Mouse (Mus musculus) liver, embryonic 13.5 days (tissue): ENCODE data around the gene L3hypdh. TPM values are rescaled to one million over a fixed set of nuclear protein-coding genes. Genes with fewer than 3 reads are reported as not detected.
"Not testable (repeated sequence)": the region's sequence is repeated elsewhere in the genome, so short reads cannot be mapped to it uniquely, and the experiment has no call there.

Experiments used
- ATAC-seq: fragments of 200-750 bp; cut with Nextera tagmentation; 2 replicates; pipeline ENCODE4 v1.8.0; 2017; ENCODE audit warnings: low read depth, mild to moderate bottlenecking, moderate number of reproducible peaks, moderate library complexity
- DNase-seq: peaks from one replicate; pipeline ENCODE4 v3.0.0; 2022
- H3K27ac ChIP-seq: fragments of 300-500 bp; sonication (generic); 2 replicates; pipeline ENCODE4 v1.5.1; 2015; ENCODE audit warnings: moderate library complexity, mild to moderate bottlenecking, inconsistent platforms
- H3K27me3 ChIP-seq: fragments of 300-500 bp; sonication (generic); 2 replicates; pipeline ENCODE4 v1.6.1; 2015; ENCODE audit warnings: mild to moderate bottlenecking, inconsistent platforms
- H3K36me3 ChIP-seq: fragments of 300-500 bp; sonication (generic); 2 replicates; pipeline ENCODE4 v1.6.1; 2015; ENCODE audit warnings: mild to moderate bottlenecking, inconsistent platforms
- H3K4me1 ChIP-seq: fragments of 300-500 bp; sonication (generic); replicated peaks from 2 replicates; pipeline ENCODE4 v1.6.1; 2015; ENCODE audit warnings: inconsistent platforms
- H3K4me2 ChIP-seq: fragments of 300-500 bp; sonication (generic); 2 replicates; pipeline ENCODE4 v1.6.1; 2015; ENCODE audit warnings: inconsistent platforms, mild to moderate bottlenecking, moderate library complexity
- H3K4me3 ChIP-seq: fragments of 300-500 bp; sonication (generic); replicated peaks from 2 replicates; pipeline ENCODE4 v1.5.1; 2015; ENCODE audit warnings: mild to moderate bottlenecking, inconsistent platforms
- H3K9ac ChIP-seq: fragments of 300-500 bp; sonication (generic); 2 replicates; pipeline ENCODE4 v1.6.1; 2015; ENCODE audit warnings: mild to moderate bottlenecking, inconsistent platforms
- H3K9me3 ChIP-seq: fragments of 300-500 bp; sonication (generic); replicated peaks from 2 replicates; pipeline ENCODE4 v1.6.1; 2016; ENCODE audit warnings: inconsistent platforms
- WGBS: fragments of 180-500 bp; shearing (Covaris S2); methylation state at CpG from one replicate; pipeline ENCODE4 v1.1.7; 2015; ENCODE audit not compliant: insufficient replicate concordance; 5-methylcytosine and 5-hydroxymethylcytosine counted together
- polyA plus RNA-seq: library from polyadenylated mRNA; unstranded; fragments of >200 nt; fragmentation: Nextera tagmentation; extraction: Ambion mirVana; gene quantifications from 2 replicates; pipeline ENCODE4 v1.2.1, GENCODE M21; 2015

The L3hypdh gene
- polyA plus RNA-seq, 1 experiment from 2014 or later, result 5.6 TPM

- no peak overlapping the region for H3K9ac ChIP-seq
- H3K9me3 ChIP-seq, result no peaks in the 10 kb centered on the region
- DNase-seq, result no peak
- no peaks in the 10 kb centered on the region for H3K36me3 ChIP-seq
- H3K4me2 ChIP-seq, result no peak overlapping the region
- H3K27me3 ChIP-seq, result no peaks in the 10 kb centered on the region
- 65% methylated on average over 6 of the region's 6 CpGs for WGBS
- no peak for ATAC-seq
- no peak overlapping the region for H3K4me3 ChIP-seq
- H3K4me1 ChIP-seq, result no peaks in the 10 kb centered on the region
- no peak overlapping the region for H3K27ac ChIP-seq
Measured at GRCm38 (mm10) chr12:72052571-72052970, 32.7 kb downstream of the L3hypdh start.

GRCm38 (mm10) chr12:72050821-72051220 lies 34.4 kb downstream of the L3hypdh start:
- no peak for DNase-seq
- 57% methylated on average over 4 of the region's 4 CpGs for WGBS

GRCm38 (mm10) chr12:72050156-72050555 lies 35.1 kb downstream of the L3hypdh start:
- not testable (repeated sequence) for H3K9ac ChIP-seq, ATAC-seq, H3K4me2 ChIP-seq, H3K4me1 ChIP-seq, DNase-seq, H3K36me3 ChIP-seq, H3K27ac ChIP-seq, H3K9me3 ChIP-seq, H3K4me3 ChIP-seq, H3K27me3 ChIP-seq
- 69% methylated on average over 5 of the region's 5 CpGs for WGBS

More at GRCm38 (mm10) chr12:72050821-72051220, 34.4 kb downstream of the L3hypdh start:
- no peaks in the 10 kb centered on the region for H3K36me3 ChIP-seq
- H3K9ac ChIP-seq, result no peak overlapping the region
- H3K4me3 ChIP-seq, result no peak overlapping the region
- H3K27me3 ChIP-seq, result no peaks in the 10 kb centered on the region
- no peak overlapping the region for H3K27ac ChIP-seq
- no peaks in the 10 kb centered on the region for H3K4me1 ChIP-seq
- H3K9me3 ChIP-seq, result no peaks in the 10 kb centered on the region
- no peak for ATAC-seq
- H3K4me2 ChIP-seq, result no peak overlapping the region

GRCm38 (mm10) chr12:72047513-72047912 lies 37.7 kb downstream of the L3hypdh start:
- Histone ChIP-seq H3K9ac (no peak overlapping the region), H3K4me1 (no peaks in the 10 kb centered on the region), H3K9me3 (no peaks in the 10 kb centered on the region), H3K4me3 (no peak overlapping the region), H3K4me2 (no peak overlapping the region), H3K27me3 (no peaks in the 10 kb centered on the region), H3K36me3 (no peaks in the 10 kb centered on the region), H3K27ac (no peak overlapping the region)
- DNase-seq (no peak), ATAC-seq (no peak)
- WGBS, result 6% methylated on average over 2 of the region's 2 CpGs

- DNase-seq (no peak), ATAC-seq (no peak)
- no peak overlapping the region for H3K27ac ChIP-seq
- no peak overlapping the region for H3K4me2 ChIP-seq
- H3K4me1 ChIP-seq, result no peaks in the 10 kb centered on the region
- H3K9me3 ChIP-seq, result no peaks in the 10 kb centered on the region
- WGBS, result 76% methylated on average over 3 of the region's 3 CpGs
- no peak overlapping the region for H3K9ac ChIP-seq
- no peak overlapping the region for H3K4me3 ChIP-seq
- H3K36me3 ChIP-seq, result no peaks in the 10 kb centered on the region
- no peaks in the 10 kb centered on the region for H3K27me3 ChIP-seq
Measured at GRCm38 (mm10) chr12:72041238-72041637, 44.0 kb downstream of the L3hypdh start.

- ATAC-seq (no peak), DNase-seq (no peak)
- no peaks in the 10 kb centered on the region for H3K27me3 ChIP-seq
- H3K4me3 ChIP-seq, result no peak overlapping the region
- H3K4me2 ChIP-seq, result no peak overlapping the region
- H3K9me3 ChIP-seq, result no peaks in the 10 kb centered on the region
- H3K27ac ChIP-seq, result no peak overlapping the region
- H3K9ac ChIP-seq, result no peak overlapping the region
- WGBS, result 61% methylated on average over 8 of the region's 8 CpGs
- no peaks in the 10 kb centered on the region for H3K4me1 ChIP-seq
- no peaks in the 10 kb centered on the region for H3K36me3 ChIP-seq
Measured at GRCm38 (mm10) chr12:72039501-72039900, 45.7 kb downstream of the L3hypdh start.

- H3K27me3 ChIP-seq, result no peaks in the 10 kb centered on the region
- H3K27ac ChIP-seq, result no peak overlapping the region
- no peaks in the 10 kb centered on the region for H3K4me1 ChIP-seq
- no peaks in the 10 kb centered on the region for H3K36me3 ChIP-seq
- WGBS, result 58% methylated on average over 2 of the region's 2 CpGs
- H3K4me2 ChIP-seq, result no peak overlapping the region
- H3K9me3 ChIP-seq, result no peaks in the 10 kb centered on the region
- DNase-seq (no peak), ATAC-seq (no peak)
- no peak overlapping the region for H3K9ac ChIP-seq
- H3K4me3 ChIP-seq, result no peak overlapping the region
Measured at GRCm38 (mm10) chr12:72038866-72039265, 46.4 kb downstream of the L3hypdh start.

GRCm38 (mm10) chr12:72037049-72037448 lies 48.2 kb downstream of the L3hypdh start:
- Histone ChIP-seq H3K27ac (no peak overlapping the region), H3K9ac (no peak overlapping the region), H3K4me3 (no peak overlapping the region), H3K4me1 (no peaks in the 10 kb centered on the region), H3K36me3 (no peaks in the 10 kb centered on the region), H3K9me3 (no peaks in the 10 kb centered on the region), H3K4me2 (no peak overlapping the region), H3K27me3 (no peaks in the 10 kb centered on the region)
- DNase-seq (no peak), ATAC-seq (no peak)
- WGBS, result 53% methylated on average over 6 of the region's 6 CpGs

- Histone ChIP-seq H3K4me2 (no peak overlapping the region), H3K27ac (no peak overlapping the region), H3K4me3 (no peak overlapping the region), H3K9me3 (no peaks in the 10 kb centered on the region), H3K4me1 (no peaks in the 10 kb centered on the region), H3K27me3 (no peaks in the 10 kb centered on the region), H3K36me3 (no peaks in the 10 kb centered on the region), H3K9ac (no peak overlapping the region)
- DNase-seq (no peak), ATAC-seq (no peak)
- 52% methylated on average over 9 of the region's 9 CpGs for WGBS
Measured at GRCm38 (mm10) chr12:72036097-72036661, 49.1 kb downstream of the L3hypdh start.

GRCm38 (mm10) chr12:72031794-72032193 lies 53.4 kb downstream of the L3hypdh start:
- no peaks in the 10 kb centered on the region for H3K9me3 ChIP-seq
- no peak for ATAC-seq
- DNase-seq, result no peak
- no peaks in the 10 kb centered on the region for H3K27me3 ChIP-seq
- no peaks in the 10 kb centered on the region for H3K36me3 ChIP-seq
- H3K27ac ChIP-seq, result no peak overlapping the region
- no peaks in the 10 kb centered on the region for H3K4me1 ChIP-seq
- no peak overlapping the region for H3K4me3 ChIP-seq
- H3K4me2 ChIP-seq, result no peak overlapping the region
- H3K9ac ChIP-seq, result no peak overlapping the region
- 57% methylated on average over 6 of the region's 6 CpGs for WGBS

- H3K27ac ChIP-seq, result no peak overlapping the region
- H3K4me2 ChIP-seq, result no peak overlapping the region
- no peak overlapping the region for H3K4me3 ChIP-seq
- WGBS, result 74% methylated on average over 5 of the region's 5 CpGs
- no peak for ATAC-seq
- no peaks in the 10 kb centered on the region for H3K36me3 ChIP-seq
- no peaks in the 10 kb centered on the region for H3K4me1 ChIP-seq
- DNase-seq, result no peak
- no peak overlapping the region for H3K9ac ChIP-seq
- no peaks in the 10 kb centered on the region for H3K27me3 ChIP-seq
- H3K9me3 ChIP-seq, result no peaks in the 10 kb centered on the region
Measured at GRCm38 (mm10) chr12:72031171-72031570, 54.1 kb downstream of the L3hypdh start.

GRCm38 (mm10) chr12:72025275-72025795 lies 59.9 kb downstream of the L3hypdh start:
- H3K36me3 ChIP-seq, result no peaks in the 10 kb centered on the region
- H3K4me3 ChIP-seq, result no peak overlapping the region
- ATAC-seq (no peak), DNase-seq (no peak)
- H3K27ac ChIP-seq, result no peak overlapping the region
- H3K4me1 ChIP-seq, result peaks cover 9% of the 10 kb centered on the region
- WGBS, result 56% methylated on average over 6 of the region's 6 CpGs
- 0 out of 2 replicates have a peak, but pooled peaks cover 8% of the 10 kb centered on the region for H3K9me3 ChIP-seq
- H3K4me2 ChIP-seq, result no peak overlapping the region
- no peak overlapping the region for H3K9ac ChIP-seq
- H3K27me3 ChIP-seq, result no peaks in the 10 kb centered on the region
